Mouse (Mus musculus) lung, embryonic 16.5 days (tissue): ENCODE data around the gene Rpusd1. TPM values are rescaled to one million over a fixed set of nuclear protein-coding genes. Genes with fewer than 3 reads are reported as not detected.
"Not testable (repeated sequence)": the region's sequence is repeated elsewhere in the genome, so short reads cannot be mapped to it uniquely, and the experiment has no call there.

Experiments used
- ATAC-seq: fragments of 200-750 bp; cut with Nextera tagmentation; 2 replicates; pipeline ENCODE4 v1.8.0; 2017; ENCODE audit warnings: low read depth, mild to moderate bottlenecking, moderate library complexity
- H3K27ac ChIP-seq: fragments of 300-500 bp; sonication (generic); 2 replicates; pipeline ENCODE4 v1.5.1; 2014; ENCODE audit warnings: mild to moderate bottlenecking, control low read depth, low read length
- H3K27me3 ChIP-seq: fragments of 300-500 bp; sonication (generic); 2 replicates; pipeline ENCODE4 v1.6.1; 2014; ENCODE audit warnings: low read depth, low read length, mixed read lengths; ENCODE audit not compliant: control insufficient read depth, insufficient read depth
- H3K36me3 ChIP-seq: fragments of 300-500 bp; sonication (generic); 2 replicates; pipeline ENCODE4 v1.6.1; 2014; ENCODE audit warnings: low read length; ENCODE audit not compliant: control insufficient read depth, insufficient read depth
- H3K4me1 ChIP-seq: fragments of 300-500 bp; sonication (generic); replicated peaks from 2 replicates; pipeline ENCODE4 v1.6.1; 2014; ENCODE audit warnings: low read length, mixed read lengths; ENCODE audit not compliant: control insufficient read depth, insufficient read depth
- H3K4me2 ChIP-seq: fragments of 300-500 bp; sonication (generic); 2 replicates; pipeline ENCODE4 v1.6.1; 2014; ENCODE audit warnings: low read depth, low read length, control low read depth
- H3K4me3 ChIP-seq: fragments of 300-500 bp; sonication (generic); 2 replicates; pipeline ENCODE4 v1.5.1; 2014; ENCODE audit warnings: mild to moderate bottlenecking, low read length, control low read depth
- H3K9ac ChIP-seq: fragments of 300-500 bp; sonication (generic); 2 replicates; pipeline ENCODE4 v1.6.1; 2014; ENCODE audit warnings: low read length, control low read depth
- H3K9me3 ChIP-seq: fragments of 300-500 bp; sonication (generic); 2 replicates; pipeline ENCODE4 v1.6.1; 2016; ENCODE audit warnings: low read length; ENCODE audit not compliant: control insufficient read depth
- WGBS: fragments of 180-500 bp; shearing (Covaris S2); extraction: QIAGEN DNeasy Blood & Tissue Kit; methylation state at CpG from one replicate; pipeline ENCODE4 v1.1.7; 2014; 5-methylcytosine and 5-hydroxymethylcytosine counted together
- polyA plus RNA-seq: library from polyadenylated mRNA; unstranded; fragments of >200 nt; fragmentation: Nextera tagmentation; extraction: Ambion mirVana; gene quantifications from 2 replicates; pipeline ENCODE4 v1.2.1, GENCODE M21; 2015

Gene Rpusd1
- polyA plus RNA-seq, 1 experiment from 2014 or later = 25.0 TPM

GRCm38 (mm10) chr17:25725264-25725663 is 2.2 kb upstream of the Rpusd1 start:
- H3K36me3 ChIP-seq = peaks cover 21% of the 10 kb centered on the region
- H3K27me3 ChIP-seq = no peaks in the 10 kb centered on the region

DNA sequence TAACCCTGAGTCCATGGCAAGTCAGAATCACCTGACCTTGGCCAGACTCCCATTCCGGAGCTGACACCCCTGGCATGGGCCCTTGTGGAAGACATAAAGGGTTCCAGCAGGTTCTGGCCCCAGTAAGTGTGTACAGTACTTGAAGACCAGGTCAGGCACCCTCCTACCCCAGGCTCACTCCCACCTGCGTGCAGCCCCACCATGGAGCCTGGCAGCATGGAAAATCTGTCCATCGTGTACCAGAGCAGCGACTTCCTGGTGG is 470 bp downstream of the Rpusd1 start:
- peaks cover 17% of the 10 kb centered on the region for H3K36me3 ChIP-seq
- 11% methylated on average over 4 of the region's 4 CpGs for WGBS
- H3K9me3 ChIP-seq = no peaks in the 10 kb centered on the region
- no peaks in the 10 kb centered on the region for H3K27me3 ChIP-seq
- H3K4me1 ChIP-seq = peaks cover 15% of the 10 kb centered on the region
- peak overlapping the region; percentile 96 for H3K4me2 ChIP-seq
- peak overlapping the region; percentile 45 for H3K27ac ChIP-seq
- no peak for ATAC-seq
- peak overlapping the region; percentile 93 for H3K9ac ChIP-seq
- H3K4me3 ChIP-seq = peak overlapping the region; percentile 79

More at GRCm38 (mm10) chr17:25725264-25725663, 2.2 kb upstream of the Rpusd1 start:
- Histone ChIP-seq H3K4me2 (no peak overlapping the region), H3K4me3 (no peak overlapping the region), H3K9me3 (no peaks in the 10 kb centered on the region), H3K27ac (no peak overlapping the region), H3K9ac (no peak overlapping the region), H3K4me1 (peaks cover 15% of the 10 kb centered on the region)
- WGBS = 84% methylated on average over 6 of the region's 6 CpGs
- ATAC-seq = no peak

GRCm38 (mm10) chr17:25732082-25732481 is 4.6 kb downstream of the Rpusd1 start:
- Histone ChIP-seq H3K9me3 (no peaks in the 10 kb centered on the region), H3K27ac (no peak overlapping the region), H3K27me3 (no peaks in the 10 kb centered on the region), H3K4me2 (no peak overlapping the region), H3K36me3 (peaks cover 10% of the 10 kb centered on the region; the same call in 1 of the 2 replicates), H3K4me1 (peaks cover 8% of the 10 kb centered on the region), H3K9ac (0 out of 2 replicates have a peak overlapping the region, but pooled peaks have one; percentile 4), H3K4me3 (no peak overlapping the region)
- WGBS = 12% methylated on average over 2 of the region's 2 CpGs
- ATAC-seq = no peak

DNA sequence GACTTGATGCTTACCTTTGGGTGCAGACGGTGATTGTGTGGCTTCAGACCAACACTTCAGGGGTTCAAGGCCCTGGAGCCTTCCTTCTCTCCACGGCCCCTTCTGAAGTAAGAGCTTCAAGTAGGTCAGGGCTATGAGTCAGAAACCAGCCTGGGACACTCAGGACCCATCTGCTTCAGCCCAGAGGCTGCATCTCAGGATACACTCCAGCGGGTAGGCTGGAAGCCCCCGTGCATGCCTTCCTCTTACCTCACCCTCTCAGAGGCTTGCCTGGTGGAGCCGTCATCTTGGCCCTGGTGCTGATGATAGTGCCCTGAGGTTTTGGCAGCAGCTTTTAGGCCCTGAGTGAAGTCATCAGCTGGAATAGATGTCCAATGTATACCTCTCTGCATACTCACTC is 7.8 kb downstream of the Rpusd1 start:
- H3K27ac ChIP-seq = peak overlapping the region; percentile 32; the same call in 1 of the 2 replicates
- no peaks in the 10 kb centered on the region for H3K27me3 ChIP-seq
- no peaks in the 10 kb centered on the region for H3K9me3 ChIP-seq
- H3K36me3 ChIP-seq = peaks cover 5% of the 10 kb centered on the region; the same call in 1 of the 2 replicates
- H3K9ac ChIP-seq = no peak overlapping the region
- WGBS = 72% methylated on average over 5 of the region's 5 CpGs
- no peak overlapping the region for H3K4me3 ChIP-seq
- ATAC-seq = no peak
- no peaks in the 10 kb centered on the region for H3K4me1 ChIP-seq
- no peak overlapping the region for H3K4me2 ChIP-seq

GRCm38 (mm10) chr17:25735745-25736144 is 8.3 kb downstream of the Rpusd1 start, which contains the start of gene Mslnl:
TSS of gene Mslnl (plus strand) at chr17:25736042.
- no peak within 1 kb of the TSS for H3K4me3 ChIP-seq
- no peaks in the 10 kb centered on the region for H3K4me1 ChIP-seq
- H3K36me3 ChIP-seq = no peaks in the 10 kb centered on the region; the same call in 1 of the 2 replicates
- WGBS = 57% methylated on average over 3 of the region's 3 CpGs
- peak; percentile 67 for ATAC-seq
- H3K9ac ChIP-seq = 0 out of 2 replicates have a peak within 1 kb of the TSS, but pooled peaks have one; percentile 10
- H3K9me3 ChIP-seq = no peaks in the 10 kb centered on the region
- H3K27me3 ChIP-seq = no peaks in the 10 kb centered on the region
- H3K27ac ChIP-seq = peak within 1 kb of the TSS; percentile 32; the same call in 1 of the 2 replicates
- no peak within 1 kb of the TSS for H3K4me2 ChIP-seq

DNA sequence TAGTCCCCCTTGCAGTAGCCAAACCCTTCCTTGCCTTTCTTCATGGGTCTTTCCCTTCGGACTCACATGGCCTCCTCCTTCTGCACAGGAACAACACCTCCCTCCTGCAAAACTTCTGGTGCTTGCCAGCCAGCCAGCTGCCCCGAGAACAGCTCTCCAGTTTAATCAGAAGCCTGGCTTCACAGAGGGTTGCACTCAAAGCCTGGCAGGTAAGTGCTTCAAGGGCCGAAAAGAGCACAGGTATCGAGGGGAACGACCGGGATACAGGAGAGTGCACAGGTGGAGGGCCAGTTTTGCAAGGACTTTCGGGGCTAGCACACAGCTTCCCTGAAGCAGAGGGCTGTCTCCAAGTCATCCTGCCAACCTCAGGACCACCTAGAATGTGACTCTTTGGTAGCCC is 11.4 kb downstream of the Rpusd1 start:
- Histone ChIP-seq H3K9ac (no peak overlapping the region), H3K27ac (peak overlapping the region; percentile 30; the same call in 1 of the 2 replicates)
- WGBS = 48% methylated on average over 7 of the region's 7 CpGs

DNA sequence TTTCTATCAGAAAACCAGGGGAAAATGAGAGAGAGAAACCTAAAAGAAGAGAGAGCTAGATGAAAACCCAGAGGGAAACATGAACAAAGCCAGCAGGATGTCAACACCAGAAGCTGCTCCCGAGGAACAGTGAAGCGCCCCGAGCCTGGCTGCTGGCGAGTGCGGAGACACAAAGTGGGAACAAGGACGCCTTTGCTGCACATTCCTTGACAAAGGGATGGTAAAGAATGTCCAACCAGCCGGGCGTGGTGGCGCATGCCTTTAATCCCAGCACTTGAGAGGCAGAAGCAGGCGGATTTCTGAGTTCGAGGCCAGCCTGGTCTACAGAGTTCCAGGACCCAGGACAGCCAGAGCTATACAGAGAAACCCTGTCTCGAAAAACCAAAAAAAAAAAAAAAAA is 14.0 kb downstream of the Rpusd1 start:
- not testable (repeated sequence) for H3K4me3 ChIP-seq, ATAC-seq, H3K36me3 ChIP-seq, H3K9ac ChIP-seq, H3K9me3 ChIP-seq, H3K4me1 ChIP-seq, H3K27ac ChIP-seq, H3K4me2 ChIP-seq, H3K27me3 ChIP-seq
- WGBS = 68% methylated on average over 12 of the region's 12 CpGs

More for the DNA sequence above, 11.4 kb downstream of the Rpusd1 start:
- peak; percentile 75 for ATAC-seq
- Histone ChIP-seq H3K4me2 (no peak overlapping the region), H3K9me3 (no peaks in the 10 kb centered on the region), H3K27me3 (no peaks in the 10 kb centered on the region), H3K36me3 (no peaks in the 10 kb centered on the region), H3K4me1 (no peaks in the 10 kb centered on the region), H3K4me3 (no peak overlapping the region)

- H3K4me3 ChIP-seq = no peak overlapping the region
- no peaks in the 10 kb centered on the region for H3K27me3 ChIP-seq
- H3K4me1 ChIP-seq = no peaks in the 10 kb centered on the region
- H3K27ac ChIP-seq = no peak overlapping the region
- no peak for ATAC-seq
- H3K9ac ChIP-seq = no peak overlapping the region
- no peaks in the 10 kb centered on the region for H3K9me3 ChIP-seq
- no peak overlapping the region for H3K4me2 ChIP-seq
- no peaks in the 10 kb centered on the region for H3K36me3 ChIP-seq
- WGBS = 83% methylated on average over 9 of the region's 9 CpGs
Observed at GRCm38 (mm10) chr17:25743831-25744230, 16.4 kb downstream of the Rpusd1 start.

DNA sequence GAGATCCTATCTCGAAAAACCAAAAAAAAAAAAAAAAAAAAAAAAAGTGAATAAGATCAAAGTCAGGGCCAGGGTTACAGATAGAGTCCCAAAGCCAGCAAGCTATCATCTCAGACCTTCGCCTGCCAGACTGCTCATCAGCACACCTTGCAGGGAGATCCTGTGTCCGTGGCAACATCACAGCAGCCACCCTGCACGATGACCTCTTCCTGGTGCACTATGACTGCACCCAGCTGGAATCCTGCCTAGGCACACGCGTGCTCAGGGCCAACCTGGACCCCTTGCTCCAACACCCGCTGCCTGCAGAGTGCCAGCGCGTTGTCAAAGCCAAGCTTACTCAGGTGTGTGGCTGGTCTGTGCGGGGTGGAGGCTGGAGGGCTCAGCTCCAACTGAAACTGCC is 16.8 kb downstream of the Rpusd1 start:
- no peak overlapping the region for H3K4me3 ChIP-seq
- no peak overlapping the region for H3K27ac ChIP-seq
- H3K36me3 ChIP-seq = no peaks in the 10 kb centered on the region
- H3K9ac ChIP-seq = no peak overlapping the region
- no peak for ATAC-seq
- WGBS = 62% methylated on average over 10 of the region's 10 CpGs
- no peaks in the 10 kb centered on the region for H3K4me1 ChIP-seq
- no peaks in the 10 kb centered on the region for H3K27me3 ChIP-seq
- no peaks in the 10 kb centered on the region for H3K9me3 ChIP-seq
- no peak overlapping the region for H3K4me2 ChIP-seq

DNA sequence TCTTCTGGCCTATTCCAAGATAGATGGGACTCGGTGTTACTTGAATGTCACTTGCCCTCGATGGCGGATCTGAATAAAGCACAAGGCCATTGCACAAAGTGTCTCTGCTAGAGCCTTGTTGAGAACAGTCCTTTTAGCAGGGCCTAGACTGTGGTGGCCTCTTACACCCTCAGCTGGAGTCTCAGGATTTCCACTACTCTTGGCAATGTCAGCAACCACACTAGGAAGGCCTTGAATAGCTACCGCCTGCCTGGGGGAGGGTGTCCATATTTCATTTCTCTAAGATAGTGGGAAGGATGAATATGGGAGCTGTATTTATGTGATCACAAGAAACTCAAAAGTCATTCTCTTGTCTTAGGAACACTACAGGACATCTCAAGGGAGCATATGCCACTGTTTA is 20.8 kb downstream of the Rpusd1 start:
- H3K9me3 ChIP-seq = no peaks in the 10 kb centered on the region
- no peak overlapping the region for H3K9ac ChIP-seq
- peak overlapping the region; percentile 37; the same call in 1 of the 2 replicates for H3K27ac ChIP-seq
- H3K27me3 ChIP-seq = no peaks in the 10 kb centered on the region
- WGBS = 88% methylated on average over 4 of the region's 4 CpGs
- no peak overlapping the region for H3K4me2 ChIP-seq
- ATAC-seq = no peak
- no peak overlapping the region for H3K4me3 ChIP-seq
- peaks cover 7% of the 10 kb centered on the region for H3K4me1 ChIP-seq
- no peaks in the 10 kb centered on the region for H3K36me3 ChIP-seq
